Mouse (Mus musculus) adipocyte (in vitro differentiated cells): ENCODE results near the gene Gm6525.

Source experiments
- DNase-seq: peaks from one replicate; pipeline ENCODE4 v3.0.0-alpha.2; 2016; ENCODE audit warnings: low spot score

Gene Gm6525

GRCm38 (mm10) chr3:84173581-84174154 is at the start of gene Gm6525:
TSS of gene Gm6525 (plus strand) at chr3:84174104.
- no peak for DNase-seq

- DNase-seq, result no peak
Measured at GRCm38 (mm10) chr3:84125704-84126289, 48.1 kb upstream of the Gm6525 start.

- DNase-seq, result no peak
Measured at GRCm38 (mm10) chr3:84126721-84127120, 47.2 kb upstream of the Gm6525 start.

GRCm38 (mm10) chr3:84127431-84127830 is 46.5 kb upstream of the Gm6525 start:
- no peak for DNase-seq

- no peak for DNase-seq
Measured at GRCm38 (mm10) chr3:84128871-84129870, 44.7 kb upstream of the Gm6525 start.

GRCm38 (mm10) chr3:84130776-84131175 is 43.1 kb upstream of the Gm6525 start:
- DNase-seq, result no peak

GRCm38 (mm10) chr3:84131369-84131768 is 42.5 kb upstream of the Gm6525 start:
- no peak for DNase-seq

GRCm38 (mm10) chr3:84135387-84135786 is 38.5 kb upstream of the Gm6525 start:
- no peak for DNase-seq

GRCm38 (mm10) chr3:84135933-84136332 is 38.0 kb upstream of the Gm6525 start:
- no peak for DNase-seq

- DNase-seq, result no peak
Measured at GRCm38 (mm10) chr3:84136509-84136908, 37.4 kb upstream of the Gm6525 start.

GRCm38 (mm10) chr3:84140947-84141346 is 33.0 kb upstream of the Gm6525 start:
- no peak for DNase-seq

- no peak for DNase-seq
Measured at GRCm38 (mm10) chr3:84149831-84150230, 24.1 kb upstream of the Gm6525 start.

- DNase-seq, result no peak
Measured at GRCm38 (mm10) chr3:84154721-84155141, 19.2 kb upstream of the Gm6525 start.

- DNase-seq, result no peak
Measured at GRCm38 (mm10) chr3:84155146-84155545, 18.8 kb upstream of the Gm6525 start.

- DNase-seq, result peak; percentile 99
Measured at GRCm38 (mm10) chr3:84155558-84156006, 18.3 kb upstream of the Gm6525 start, which contains the start of gene Mnd1. TSS of gene Mnd1 (minus strand) at chr3:84155786.

- DNase-seq, result no peak
Measured at GRCm38 (mm10) chr3:84156105-84156504, 17.8 kb upstream of the Gm6525 start.

GRCm38 (mm10) chr3:84157011-84157410 is 16.9 kb upstream of the Gm6525 start:
- DNase-seq, result no peak

GRCm38 (mm10) chr3:84157559-84158350 is 16.1 kb upstream of the Gm6525 start:
- no peak for DNase-seq

- DNase-seq, result no peak
Measured at GRCm38 (mm10) chr3:84165391-84165790, 8.5 kb upstream of the Gm6525 start.

GRCm38 (mm10) chr3:84166073-84166472 is 7.8 kb upstream of the Gm6525 start:
- no peak for DNase-seq

GRCm38 (mm10) chr3:84168943-84169342 is 5.0 kb upstream of the Gm6525 start:
- no peak for DNase-seq
